Mouse (Mus musculus): Measurements from ENCODE around the gene Ripor1. TPM values are rescaled to one million over a fixed set of nuclear protein-coding genes. Genes with fewer than 3 reads are reported as not detected.
A peak's percentile ranks its signal among the peaks of the same experiment; 100 is the strongest.
"Not testable (repeated sequence)": the region's sequence is repeated elsewhere in the genome, so short reads cannot be mapped to it uniquely, and the experiment has no call there.

Ripor1 gene
- total RNA-seq, 2 experiments from 2014 or later = 18.9 to 20.6 TPM

DNA sequence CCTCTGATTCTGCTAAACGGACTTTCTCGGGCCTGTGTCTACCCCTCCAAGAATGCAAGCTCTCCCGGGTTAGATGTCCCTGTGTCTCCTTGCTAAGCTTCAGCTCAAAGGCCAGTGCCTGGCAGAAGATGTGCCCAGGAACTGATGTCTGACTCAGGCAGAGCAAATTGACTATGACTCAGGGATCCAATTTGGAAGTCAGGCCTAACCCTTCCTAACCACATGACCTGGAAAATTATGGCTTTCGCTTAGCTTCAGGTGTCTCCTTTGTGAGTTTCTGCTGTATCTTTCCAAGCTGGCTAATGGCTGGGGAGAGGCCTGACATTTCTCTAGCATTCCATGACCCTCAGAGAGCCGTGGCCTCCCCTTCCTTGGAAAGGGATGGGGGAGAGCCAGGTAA, 3.8 kb upstream of the Ripor1 start:
- intact Hi-C loops (cut with DNase I; ENCODE audit: low total_unique reads) = no loop called here
- no peak for DNase-seq

DNA sequence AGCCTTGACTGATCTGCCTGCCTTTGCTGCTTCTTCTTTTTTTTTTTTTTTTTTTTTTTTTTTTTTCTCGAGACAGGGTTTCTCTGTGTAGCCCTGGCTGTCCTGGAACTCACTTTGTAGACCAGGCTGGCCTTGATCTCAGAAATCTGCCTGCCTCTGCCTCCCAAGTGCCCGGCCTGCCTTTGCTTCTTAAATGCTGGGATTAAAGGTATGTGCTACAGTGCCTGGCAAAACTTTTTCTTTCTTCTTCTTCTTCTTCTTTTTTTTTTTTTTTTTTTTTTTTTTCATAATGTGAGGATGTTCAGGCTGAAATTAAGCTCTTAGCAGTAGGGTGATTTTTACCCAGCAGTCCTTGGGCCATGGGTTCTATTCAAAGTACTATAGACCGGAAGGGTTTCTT, 2.5 kb upstream of the Ripor1 start:
- intact Hi-C loops (cut with DNase I; ENCODE audit: low total_unique reads); DNase-seq: not testable (repeated sequence)

DNA sequence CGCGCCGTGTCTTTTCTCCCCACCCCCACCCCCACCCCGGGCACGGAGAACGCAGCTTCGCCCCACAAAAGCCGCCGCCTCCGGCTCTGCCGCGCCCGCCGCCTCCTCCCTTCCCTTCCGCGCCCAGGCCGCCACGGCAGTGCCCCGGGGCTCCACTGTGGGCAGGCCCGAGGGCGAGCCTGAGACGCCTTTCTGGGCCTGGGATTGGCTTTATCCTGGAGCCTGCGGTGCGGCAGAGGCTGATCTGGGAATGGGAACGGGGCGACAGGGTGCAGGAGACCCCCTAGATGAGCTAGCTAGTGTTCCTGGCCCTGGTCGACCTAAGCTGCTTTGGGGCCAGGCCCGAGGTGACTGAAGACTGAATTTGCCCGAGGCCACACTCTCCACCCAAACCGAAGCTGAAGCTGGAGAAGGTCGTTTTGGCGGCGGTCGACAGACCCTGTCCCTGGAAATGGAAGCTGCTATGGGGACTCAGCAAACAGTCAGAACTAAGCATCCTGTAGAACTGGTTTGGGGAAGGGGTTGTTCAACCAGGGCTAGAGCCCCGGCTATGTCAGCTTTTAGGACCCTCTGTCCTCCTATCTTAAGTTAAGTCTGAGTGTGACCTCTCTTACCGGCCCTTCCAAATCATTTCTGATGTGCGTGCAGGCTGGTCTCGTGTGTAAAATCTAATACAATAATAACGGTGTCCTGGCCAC, 585 bp downstream of the Ripor1 start:
- intact Hi-C loops (cut with DNase I; ENCODE audit: low total_unique reads) = no loop called here
- peak; percentile 44 for DNase-seq

DNA sequence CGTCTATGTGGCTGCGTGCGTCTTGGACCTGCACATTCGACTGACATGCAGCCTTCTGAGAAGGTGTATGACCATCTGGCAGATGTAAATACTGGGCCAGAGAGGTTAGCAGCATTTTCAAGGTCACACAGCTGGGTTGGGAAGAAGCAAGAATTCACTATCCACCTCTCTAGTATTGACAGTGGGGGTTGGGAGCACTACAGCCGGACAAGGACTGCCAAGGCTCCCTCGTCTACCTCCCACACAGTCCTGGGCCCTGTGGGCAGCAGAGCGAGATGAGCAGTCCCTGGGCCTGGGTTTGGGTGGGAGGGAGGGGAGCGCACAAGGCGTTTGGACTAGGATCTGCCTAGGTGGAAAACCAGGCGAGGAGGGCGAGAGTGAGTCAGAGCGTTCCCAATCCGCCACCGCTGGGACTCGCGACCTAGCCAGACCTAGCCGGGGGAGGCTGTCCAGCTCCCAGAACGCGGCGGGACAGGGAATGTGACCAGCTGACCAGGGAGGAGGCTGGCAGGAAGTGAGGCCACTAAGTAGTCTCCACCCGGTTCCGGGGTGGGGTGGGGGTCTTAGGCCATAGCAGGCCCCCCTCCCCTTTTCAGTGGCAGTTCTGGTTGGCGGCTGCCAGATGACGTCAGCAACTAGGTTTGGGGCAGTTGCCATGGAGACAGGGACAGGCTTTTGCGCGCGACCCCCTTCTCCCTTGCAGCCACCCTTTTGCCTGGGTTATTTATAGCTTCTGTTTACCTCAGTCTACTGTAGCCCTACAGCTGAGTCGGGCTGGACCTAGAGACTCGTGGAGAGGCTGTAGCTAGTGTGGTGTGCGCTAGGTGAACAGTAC, 1.4 kb downstream of the Ripor1 start:
- intact Hi-C loops (cut with DNase I; ENCODE audit: low total_unique reads) = no loop called here
- peak; percentile 86 for DNase-seq

DNA sequence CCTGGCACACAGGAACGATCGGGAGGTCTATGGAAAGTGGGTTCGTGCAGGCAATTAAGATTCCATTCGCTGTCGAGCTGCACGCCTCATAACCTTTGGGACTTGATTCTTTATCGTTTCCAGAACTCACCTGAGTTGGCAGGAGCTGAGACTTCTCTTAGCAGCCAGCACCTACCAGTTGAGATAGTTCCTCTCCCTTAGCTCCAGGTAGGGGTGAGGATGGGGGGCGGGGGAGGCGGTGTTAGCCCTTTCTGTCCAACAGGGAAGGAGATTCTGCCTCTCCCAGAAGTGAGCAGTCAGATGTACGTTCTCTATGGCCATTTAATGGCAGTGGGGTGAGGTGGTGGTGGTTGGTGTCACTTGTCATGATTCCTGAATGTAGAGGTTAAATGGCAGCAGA, 2.0 kb downstream of the Ripor1 start:
- intact Hi-C loops (cut with DNase I; ENCODE audit: low total_unique reads) = no loop called here

DNA sequence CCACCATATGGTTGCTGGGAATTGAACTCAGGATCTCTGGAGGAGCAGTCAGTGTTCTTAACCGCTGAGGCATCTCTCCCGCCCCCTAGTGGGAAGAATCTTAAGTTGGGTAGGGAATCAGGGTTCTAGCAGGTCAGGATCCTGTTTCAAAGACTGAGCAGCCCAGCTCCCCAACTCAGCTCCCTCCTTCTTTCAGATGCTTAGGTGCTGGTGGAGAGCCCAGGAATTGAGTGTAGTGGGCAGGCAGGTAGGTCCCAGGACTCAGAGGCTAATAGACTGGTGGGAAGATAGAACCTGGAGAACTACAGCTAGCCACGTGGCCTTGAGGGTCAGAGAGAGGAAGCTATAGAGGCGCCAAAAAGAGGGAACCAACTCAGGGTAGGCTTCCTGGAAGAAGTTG, 2.6 kb downstream of the Ripor1 start:
- DNase-seq = no peak
- intact Hi-C loops (cut with DNase I; ENCODE audit: low total_unique reads) = no loop called here

More for the DNA sequence above, 2.0 kb downstream of the Ripor1 start:
- DNase-seq = no peak

DNA sequence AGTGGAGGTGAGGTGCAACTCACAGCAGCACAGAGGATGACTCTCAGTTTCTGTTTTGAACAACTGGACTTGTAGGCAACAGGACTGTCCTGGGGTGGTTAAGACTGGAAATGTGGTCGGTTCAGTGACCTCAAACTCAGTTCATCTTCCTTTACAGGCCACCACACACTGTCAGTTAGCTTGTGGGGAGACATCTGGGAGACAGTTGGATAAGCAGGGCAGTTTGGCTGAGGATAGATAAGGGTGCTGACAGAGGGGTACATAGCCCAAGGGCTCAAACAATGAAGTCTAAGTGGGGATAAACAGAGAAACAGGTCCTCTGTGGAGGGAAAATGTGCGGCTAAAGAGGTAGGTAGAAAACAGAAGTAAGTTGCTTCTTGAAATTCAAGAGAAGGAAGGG, 4.3 kb downstream of the Ripor1 start:
- DNase-seq = no peak
- intact Hi-C loops (cut with DNase I; ENCODE audit: low total_unique reads) = no loop called here

DNA sequence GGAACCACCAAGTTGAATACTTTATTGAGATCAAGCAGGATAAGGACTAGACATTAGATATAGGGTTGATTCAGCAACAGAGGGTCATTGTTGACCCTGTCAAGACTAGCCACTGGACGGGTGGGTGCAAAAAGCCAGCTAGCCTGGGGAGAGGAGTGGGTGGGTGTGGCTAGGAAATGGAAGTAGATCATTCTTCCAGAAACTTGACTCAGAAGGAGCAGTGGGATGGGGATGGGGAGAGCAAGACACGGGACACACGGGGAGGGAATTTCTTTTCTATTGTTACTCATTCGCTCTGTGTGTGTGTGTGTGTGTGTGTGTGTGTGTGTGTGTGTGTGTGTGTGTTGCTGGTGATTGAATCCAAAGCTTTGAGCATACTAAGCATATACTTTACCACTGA, 4.7 kb downstream of the Ripor1 start:
- intact Hi-C loops (cut with DNase I; ENCODE audit: low total_unique reads) = no loop called here
- no peak for DNase-seq

DNA sequence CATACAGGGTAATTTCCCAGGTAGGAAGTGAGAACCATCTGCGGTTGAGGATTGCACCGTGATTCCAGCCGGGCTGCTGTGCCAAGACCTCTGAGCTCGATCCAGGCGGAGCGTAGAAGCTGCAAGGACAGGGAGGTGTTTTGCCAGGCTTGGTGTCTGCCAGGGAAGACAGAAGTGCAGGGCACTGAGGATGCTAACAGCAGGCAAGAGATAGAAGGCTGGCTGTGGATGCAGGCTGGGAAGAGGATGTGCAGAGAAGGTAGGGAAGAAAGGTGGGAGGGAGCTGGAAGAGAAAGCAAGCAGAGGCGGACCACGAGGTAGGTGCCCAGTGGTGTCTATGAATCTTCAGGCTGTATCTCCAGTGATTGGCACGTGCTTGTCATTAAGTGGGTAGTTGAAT, 6.8 kb downstream of the Ripor1 start:
- peak; percentile 65 for DNase-seq
- intact Hi-C loops (cut with DNase I; ENCODE audit: low total_unique reads) = no loop called here

DNA sequence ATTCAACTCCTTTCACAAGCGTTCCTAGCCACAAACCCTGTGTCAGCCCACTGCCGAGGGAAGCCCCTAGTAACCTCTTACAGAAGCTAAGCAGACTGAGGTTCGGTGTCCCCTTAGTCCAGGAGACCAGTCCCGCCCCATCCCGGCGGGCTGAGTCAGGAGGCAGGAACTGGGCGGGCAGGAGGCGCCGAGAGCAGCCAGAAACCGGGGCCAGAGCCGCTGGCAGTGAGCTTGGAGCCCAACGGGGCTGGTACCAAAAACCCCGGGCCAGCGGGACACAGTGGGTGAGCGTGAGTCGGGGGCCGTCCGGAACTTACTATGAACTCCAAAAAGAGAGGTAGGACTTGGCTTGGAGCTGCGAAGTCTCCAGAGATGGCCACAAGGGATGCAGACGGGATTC, 8.0 kb downstream of the Ripor1 start:
- DNase-seq = peak; percentile 71
- intact Hi-C loops (cut with DNase I; ENCODE audit: low total_unique reads) = no loop called here

DNA sequence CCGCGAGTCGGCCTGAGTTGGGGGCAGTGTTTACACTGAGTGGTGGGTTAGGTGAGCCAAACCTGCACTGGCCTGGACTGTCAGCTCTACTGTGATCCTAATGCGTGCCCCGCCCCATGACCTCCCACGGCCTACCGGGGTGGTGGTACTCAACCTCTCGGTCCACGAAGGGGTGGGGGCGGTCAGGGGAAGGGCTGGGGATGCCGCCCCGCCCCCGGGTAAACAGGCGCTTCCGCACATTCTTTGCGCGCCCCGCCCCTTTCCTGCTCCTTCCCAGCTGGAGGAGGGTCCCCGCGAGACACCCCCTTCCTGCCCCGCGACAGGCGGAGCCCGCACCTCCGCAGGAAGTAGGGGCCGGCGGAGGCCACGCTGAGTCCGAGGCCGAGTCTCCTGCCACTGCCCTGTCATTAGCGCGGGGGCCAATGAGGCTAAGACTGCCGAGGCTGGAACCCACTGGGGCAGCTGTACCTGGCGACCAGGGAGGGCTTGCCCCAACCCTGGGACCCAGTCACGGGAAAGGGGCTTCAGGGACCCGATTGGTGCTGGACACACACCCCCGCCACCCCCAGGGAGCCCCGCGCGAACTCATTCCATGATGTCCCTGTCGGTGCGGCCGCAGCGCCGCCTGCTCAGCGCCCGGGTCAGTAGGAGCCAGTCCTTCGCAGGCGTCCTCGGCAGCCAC, 8.9 kb downstream of the Ripor1 start:
- intact Hi-C loops (cut with DNase I; ENCODE audit: low total_unique reads) = no loop called here
- DNase-seq = peak; percentile 79

DNA sequence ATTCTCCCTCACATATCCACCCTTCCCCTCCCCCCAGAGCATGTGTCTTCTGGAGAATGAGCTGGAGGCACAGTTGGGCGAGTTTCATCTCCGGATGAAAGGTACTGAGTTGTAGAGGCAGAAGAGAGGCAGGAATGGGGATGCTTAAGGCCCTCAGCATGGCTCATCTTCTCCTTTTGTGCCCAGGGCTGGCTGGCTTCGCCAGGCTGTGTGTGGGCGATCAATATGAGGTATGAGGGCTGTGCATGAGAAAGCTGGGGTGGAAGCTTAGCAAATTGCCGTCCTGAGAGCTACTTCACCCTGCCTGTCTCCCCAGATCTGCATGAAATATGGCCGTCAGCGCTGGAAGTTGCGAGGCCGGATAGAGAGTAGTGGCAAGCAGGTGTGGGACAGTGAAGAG, 10.9 kb downstream of the Ripor1 start:
- DNase-seq = no peak
- intact Hi-C loops (cut with DNase I; ENCODE audit: low total_unique reads) = no loop called here

DNA sequence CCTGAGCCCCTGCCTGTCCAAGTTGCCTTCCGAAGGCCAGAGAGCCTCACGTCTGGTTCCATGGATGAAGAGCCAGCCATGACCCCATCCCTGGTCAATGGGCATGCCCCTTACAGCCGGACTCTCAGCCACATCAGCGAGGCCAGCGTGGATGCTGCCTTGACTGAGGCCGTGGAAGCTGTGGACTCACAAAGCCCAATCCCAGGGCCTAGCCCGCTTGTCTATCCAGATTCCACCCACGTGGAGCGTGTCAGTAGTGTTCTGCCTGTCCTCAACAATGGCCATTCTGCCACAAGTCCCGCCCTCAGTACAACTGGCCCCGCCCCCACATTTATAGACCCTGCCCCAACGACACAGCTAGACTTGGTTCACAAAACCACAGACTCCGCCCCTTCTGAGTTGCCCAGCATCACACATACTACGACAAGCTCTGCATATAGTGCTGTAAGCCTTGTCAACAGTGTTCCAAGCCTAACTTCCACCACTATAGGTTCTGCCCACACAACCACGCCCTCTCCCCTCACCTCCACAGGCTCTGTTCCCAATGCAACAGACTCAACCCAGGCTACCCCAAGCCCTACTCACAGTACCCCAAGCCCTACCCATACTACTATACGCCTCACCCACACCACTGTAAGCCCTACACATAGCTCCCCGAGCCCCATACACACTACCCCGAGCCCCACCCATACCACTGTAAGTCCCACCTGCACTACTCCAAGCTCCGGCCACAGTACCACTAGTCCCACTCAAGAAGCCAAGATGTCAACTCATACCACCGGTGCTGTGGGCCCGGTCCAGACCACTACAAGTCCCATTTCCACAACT, 12.6 kb downstream of the Ripor1 start:
- DNase-seq = no peak
- intact Hi-C loops (cut with DNase I; ENCODE audit: low total_unique reads) = no loop called here

DNA sequence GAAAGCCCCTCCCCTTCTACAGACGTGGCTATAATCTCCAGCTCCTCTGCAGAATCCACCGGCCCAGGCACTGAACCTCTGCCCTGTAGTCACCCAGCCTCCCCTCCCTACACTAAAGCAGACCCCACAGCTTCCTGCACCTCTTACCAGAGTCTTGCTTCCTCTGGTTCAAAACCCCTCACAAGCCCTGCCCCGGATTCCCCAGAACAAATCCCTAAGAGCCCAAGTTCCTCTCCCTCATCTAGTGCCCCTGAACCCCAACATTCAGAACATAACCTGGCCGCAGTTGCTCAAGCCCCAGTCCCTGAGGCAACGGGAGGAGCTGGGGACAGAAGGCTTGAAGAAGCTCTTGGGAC, 13.2 kb downstream of the Ripor1 start:
- DNase-seq = no peak
- intact Hi-C loops (cut with DNase I; ENCODE audit: low total_unique reads) = no loop called here

DNA sequence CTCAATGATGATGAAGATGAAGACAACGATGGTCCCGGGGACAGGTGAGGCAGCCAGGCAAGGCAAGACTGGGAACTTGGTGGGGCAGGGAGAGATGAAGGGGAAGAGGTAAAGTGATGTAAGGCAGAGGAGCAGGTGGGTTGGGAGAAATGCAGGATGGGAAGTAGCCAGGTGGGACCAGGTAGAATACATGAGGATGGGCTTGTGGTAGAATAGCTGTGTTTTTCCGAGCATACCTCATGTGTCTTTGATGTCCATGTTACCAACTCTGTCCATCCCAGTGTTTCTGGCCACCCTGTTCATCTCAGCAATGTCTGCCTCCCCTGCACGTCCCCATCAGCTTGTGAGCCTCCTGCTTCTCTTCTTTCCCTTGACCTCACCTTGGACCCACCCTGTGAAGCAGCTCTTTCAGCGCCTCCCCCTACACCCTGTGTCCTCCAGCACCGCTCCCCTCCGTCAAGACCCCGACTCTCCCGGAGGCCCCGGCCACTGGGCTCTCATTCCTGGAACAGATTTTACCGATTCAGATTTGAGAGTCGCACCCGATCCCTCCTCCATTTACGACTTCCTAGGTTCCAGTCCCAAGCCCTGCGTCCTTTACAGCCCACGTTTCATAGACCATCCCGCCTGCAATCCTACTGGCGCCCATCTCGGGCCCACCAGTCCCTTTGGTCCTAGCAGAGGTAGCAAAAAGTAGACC, 14.0 kb downstream of the Ripor1 start:
- no peak for DNase-seq
- intact Hi-C loops (cut with DNase I; ENCODE audit: low total_unique reads) = no loop called here

DNA sequence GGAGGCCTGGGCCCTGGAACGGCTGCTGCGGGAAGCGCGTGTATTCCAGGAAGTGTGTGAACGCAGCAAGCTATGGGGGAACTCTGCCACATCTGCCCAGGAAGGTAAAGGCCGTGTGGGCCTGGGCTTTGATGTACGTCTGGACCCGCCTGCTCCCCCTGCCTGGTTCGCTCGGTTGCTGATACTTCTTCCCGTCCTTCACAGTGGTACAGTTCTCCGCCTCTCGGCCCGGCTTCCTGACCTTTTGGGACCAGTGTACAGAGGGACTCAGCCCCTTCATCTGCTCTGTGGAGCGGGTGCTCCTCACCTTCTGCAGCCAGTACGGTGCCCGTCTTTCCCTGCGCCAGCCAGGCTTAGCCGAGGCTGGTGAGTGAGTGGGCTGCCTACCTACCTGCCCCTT, 15.2 kb downstream of the Ripor1 start:
- DNase-seq = no peak
- intact Hi-C loops (cut with DNase I; ENCODE audit: low total_unique reads) = loop anchor here (5.0 kb wide), 2 partner anchors 47 to 62 kb away; no protein-coding TSS in a partner anchor

DNA sequence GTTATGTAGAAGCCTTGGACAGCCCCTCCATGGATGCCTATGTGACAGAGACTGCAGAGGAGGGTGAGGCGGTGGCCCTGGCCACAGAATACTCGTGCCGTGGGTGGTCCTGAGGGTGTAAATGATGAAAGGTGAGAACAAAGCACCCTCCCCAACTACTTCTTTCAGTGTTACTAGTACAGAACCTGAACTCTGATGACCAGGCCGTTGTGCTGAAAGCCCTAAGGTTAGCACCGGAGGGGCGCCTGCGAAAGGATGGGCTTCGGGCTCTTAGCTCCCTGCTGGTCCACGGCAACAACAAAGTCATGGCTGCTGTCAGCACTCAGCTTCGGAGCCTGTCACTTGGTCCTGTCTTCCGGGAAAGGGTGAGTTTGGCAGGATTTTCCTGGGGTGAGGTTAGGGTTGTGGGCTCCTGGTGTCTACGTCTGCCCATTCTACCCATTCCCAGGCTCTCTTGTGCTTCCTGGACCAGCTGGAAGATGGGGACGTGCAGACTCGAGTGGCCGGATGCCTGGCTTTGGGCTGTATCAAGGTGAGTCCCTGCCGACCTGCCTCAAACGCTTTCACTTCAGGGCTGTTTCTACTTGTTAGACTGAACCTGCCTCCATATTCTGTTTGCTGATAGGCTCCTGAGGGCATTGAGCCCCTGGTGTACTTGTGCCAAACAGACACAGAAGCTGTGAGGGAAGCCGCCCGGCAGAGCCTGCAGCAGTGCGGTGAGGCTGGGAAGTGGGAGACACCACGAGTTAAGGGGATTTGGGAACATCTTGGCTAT, 16.1 kb downstream of the Ripor1 start:
- no peak for DNase-seq
- intact Hi-C loops (cut with DNase I; ENCODE audit: low total_unique reads) = loop anchor here (5.0 kb wide), 2 partner anchors 46 to 61 kb away; no protein-coding TSS in a partner anchor

DNA sequence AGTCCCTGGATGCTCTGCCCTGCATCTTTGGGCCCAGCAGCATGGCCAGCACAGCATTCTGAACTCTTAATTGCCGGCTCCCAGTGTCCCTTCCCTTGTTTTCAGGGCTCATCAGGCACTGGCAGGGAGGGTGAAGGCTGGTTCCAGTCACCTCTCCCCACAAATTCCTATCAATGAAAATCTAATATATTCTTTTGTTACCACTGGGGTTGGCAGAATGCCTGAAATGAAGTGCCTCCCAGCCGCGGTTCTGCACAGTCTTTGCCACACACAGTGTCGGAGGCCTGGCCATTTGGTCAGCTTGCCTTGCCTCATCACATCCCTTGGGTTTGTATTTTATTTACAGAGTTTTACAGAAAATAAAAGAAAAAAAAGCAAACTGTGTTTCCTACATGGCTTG, 16.8 kb downstream of the Ripor1 start:
- DNase-seq = no peak
- intact Hi-C loops (cut with DNase I; ENCODE audit: low total_unique reads) = loop anchor here (5.0 kb wide), 2 partner anchors 45 to 60 kb away; no protein-coding TSS in a partner anchor
